Mouse (Mus musculus): Measurements from ENCODE around the gene Med15.

GRCm38 (mm10) chr16:17646310-17647114 is 86.2 kb downstream of the Med15 start, which contains the start of gene Ccdc74a:
- TF ChIP-seq CTCF (IDR thresholded peaks at IDR 0.05; ENCODE audit: low read depth, low read length) (no peak), POLR2A (IDR thresholded peaks at IDR 0.05; ENCODE audit: borderline replicate concordance, low read depth, low read length) (no peak)

All from bone marrow macrophage, adult 2 months (primary cell).